Mouse (Mus musculus) hindbrain, embryonic 14.5 days (tissue): ENCODE measurements at regions not wholly inside any gene's neighbourhood (a gene's known extent, or its start where the extent isn't known, plus 50 kb on each side); places are given as distances from the start of the nearest gene placed in this dataset.

Experiments used
- ATAC-seq: fragments of 200-750 bp; cut with Nextera tagmentation; 2 replicates; pipeline ENCODE4 v1.8.0; 2017; ENCODE audit warnings: moderate number of reproducible peaks, mild to moderate bottlenecking, moderate TSS enrichment, moderate library complexity; ENCODE audit not compliant: low FRiP score
- DNase-seq: peaks from one replicate; pipeline ENCODE4 v3.0.0-alpha.2; 2015; ENCODE audit warnings: low spot score
- H3K27ac ChIP-seq: fragments of 300-500 bp; sonication (generic); 2 replicates; pipeline ENCODE4 v1.5.1; 2014; ENCODE audit warnings: mild to moderate bottlenecking, moderate library complexity
- H3K27me3 ChIP-seq: fragments of 300-500 bp; sonication (generic); 2 replicates; pipeline ENCODE4 v1.6.1; 2014; ENCODE audit warnings: mild to moderate bottlenecking, low read length, mixed read lengths; ENCODE audit not compliant: control insufficient read depth, insufficient read depth
- H3K36me3 ChIP-seq: fragments of 300-500 bp; sonication (generic); replicated peaks from 2 replicates; pipeline ENCODE4 v1.6.1; 2014; ENCODE audit not compliant: control insufficient read depth, insufficient read depth
- H3K4me1 ChIP-seq: fragments of 300-500 bp; sonication (generic); replicated peaks from 2 replicates; pipeline ENCODE4 v1.6.1; 2014; ENCODE audit warnings: antibody characterized with exemption, low read length, mixed read lengths; ENCODE audit not compliant: control insufficient read depth, insufficient read depth
- H3K4me2 ChIP-seq: fragments of 300-500 bp; sonication (generic); replicated peaks from 2 replicates; pipeline ENCODE4 v1.6.1; 2014; ENCODE audit warnings: mild to moderate bottlenecking, moderate library complexity
- H3K4me3 ChIP-seq: fragments of 300-500 bp; sonication (generic); replicated peaks from 2 replicates; pipeline ENCODE4 v1.5.1; 2014; ENCODE audit warnings: mild to moderate bottlenecking, low read length
- H3K9ac ChIP-seq: fragments of 300-500 bp; sonication (generic); 2 replicates; pipeline ENCODE4 v1.6.1; 2014
- H3K9me3 ChIP-seq: fragments of 300-500 bp; sonication (generic); 2 replicates; pipeline ENCODE4 v1.6.1; 2016; ENCODE audit warnings: low read length; ENCODE audit not compliant: control insufficient read depth
- WGBS: fragments of 180-500 bp; shearing (Covaris S2); extraction: QIAGEN DNeasy Blood & Tissue Kit; methylation state at CpG from one replicate; pipeline ENCODE4 v1.1.7; 2014; 5-methylcytosine and 5-hydroxymethylcytosine counted together

DNA sequence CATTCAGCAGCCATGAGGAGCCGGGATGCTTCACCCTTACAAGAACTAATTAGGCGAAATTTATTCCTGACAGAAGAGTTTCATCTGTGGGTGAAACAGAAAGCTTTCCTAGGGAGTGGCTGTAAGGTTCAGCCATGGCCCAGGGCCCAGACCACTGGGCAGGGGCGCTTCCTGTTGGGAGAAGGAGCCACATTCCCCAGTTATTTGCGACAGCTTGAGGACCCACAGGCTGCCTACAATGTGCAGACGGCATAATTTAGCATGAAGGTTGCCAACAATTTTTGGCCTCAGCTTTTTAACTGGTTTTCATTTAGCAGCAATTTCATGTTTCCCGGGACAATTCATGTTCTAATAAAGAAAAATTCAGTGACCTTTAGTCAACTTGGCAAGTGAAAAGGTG lies 106.7 kb upstream of the Spag17 start:
- no peaks in the 10 kb centered on the region for H3K9me3 ChIP-seq
- no peak overlapping the region for H3K4me2 ChIP-seq
- WGBS = 78% methylated on average over 6 of the region's 6 CpGs
- no peak for ATAC-seq
- H3K4me1 ChIP-seq = no peaks in the 10 kb centered on the region
- H3K27ac ChIP-seq = no peak overlapping the region
- DNase-seq = no peak
- H3K9ac ChIP-seq = no peak overlapping the region
- H3K4me3 ChIP-seq = no peak overlapping the region
- no peaks in the 10 kb centered on the region for H3K27me3 ChIP-seq
- H3K36me3 ChIP-seq = no peaks in the 10 kb centered on the region

DNA sequence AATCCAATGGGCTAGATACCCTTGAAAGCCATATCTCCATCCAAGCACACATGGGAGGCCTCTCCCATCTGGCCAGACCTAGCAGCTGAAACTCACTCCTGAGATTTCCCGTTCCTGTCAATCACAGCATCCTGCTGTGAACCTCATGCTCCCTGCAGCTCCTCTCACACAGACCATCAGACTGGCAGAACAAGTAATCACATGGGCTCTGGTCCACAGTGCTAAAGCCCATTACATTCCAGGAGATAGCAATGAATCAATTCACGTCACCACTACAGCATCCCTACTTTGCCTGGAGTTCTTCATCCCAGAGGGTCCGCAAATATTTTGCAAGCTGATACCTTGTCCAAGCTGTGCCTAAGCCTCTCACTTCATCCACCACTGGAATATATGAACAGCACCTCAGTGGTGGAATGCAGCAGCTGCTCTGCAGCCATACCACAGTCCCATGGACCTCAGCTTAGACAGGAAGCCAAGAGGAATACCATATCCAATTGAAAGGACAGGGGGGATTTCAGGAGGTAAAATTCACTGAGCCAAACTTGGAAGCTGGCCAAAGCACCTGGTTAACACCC lies 99.2 kb upstream of the Spag17 start:
- no peaks in the 10 kb centered on the region for H3K36me3 ChIP-seq
- WGBS = 67% methylated on average over 3 of the region's 3 CpGs
- no peak overlapping the region for H3K9ac ChIP-seq
- H3K4me3 ChIP-seq = no peak overlapping the region
- H3K27me3 ChIP-seq = no peaks in the 10 kb centered on the region
- no peak overlapping the region for H3K4me2 ChIP-seq
- no peaks in the 10 kb centered on the region for H3K9me3 ChIP-seq
- no peak overlapping the region for H3K27ac ChIP-seq
- H3K4me1 ChIP-seq = no peaks in the 10 kb centered on the region
- DNase-seq (no peak), ATAC-seq (no peak)

DNA sequence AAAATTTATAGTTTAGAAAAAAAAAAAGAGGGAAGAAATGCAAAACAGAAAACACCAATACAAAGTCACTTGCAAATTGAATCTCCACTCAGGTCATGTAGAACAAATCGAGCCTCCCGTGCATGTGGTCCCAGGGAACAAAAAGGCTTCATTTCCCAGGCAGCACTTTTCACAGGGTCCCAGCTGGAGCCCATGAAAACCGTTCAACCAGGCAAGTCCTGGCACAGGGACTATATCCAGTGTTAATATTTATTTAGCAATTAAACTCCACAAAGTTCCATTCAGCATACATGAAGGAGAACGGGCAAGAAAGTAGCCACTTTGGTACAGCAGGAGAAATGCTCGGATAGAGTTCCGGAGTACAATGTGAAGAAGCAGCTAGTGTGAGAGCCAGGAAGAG lies 93.9 kb upstream of the Spag17 start:
- ATAC-seq (no peak), DNase-seq (no peak)
- no peaks in the 10 kb centered on the region for H3K4me1 ChIP-seq
- no peak overlapping the region for H3K27ac ChIP-seq
- H3K4me2 ChIP-seq = no peak overlapping the region
- H3K4me3 ChIP-seq = no peak overlapping the region
- no peaks in the 10 kb centered on the region for H3K36me3 ChIP-seq
- no peak overlapping the region for H3K9ac ChIP-seq
- H3K9me3 ChIP-seq = no peaks in the 10 kb centered on the region
- no peaks in the 10 kb centered on the region for H3K27me3 ChIP-seq
- 45% methylated on average over 6 of the region's 6 CpGs for WGBS

DNA sequence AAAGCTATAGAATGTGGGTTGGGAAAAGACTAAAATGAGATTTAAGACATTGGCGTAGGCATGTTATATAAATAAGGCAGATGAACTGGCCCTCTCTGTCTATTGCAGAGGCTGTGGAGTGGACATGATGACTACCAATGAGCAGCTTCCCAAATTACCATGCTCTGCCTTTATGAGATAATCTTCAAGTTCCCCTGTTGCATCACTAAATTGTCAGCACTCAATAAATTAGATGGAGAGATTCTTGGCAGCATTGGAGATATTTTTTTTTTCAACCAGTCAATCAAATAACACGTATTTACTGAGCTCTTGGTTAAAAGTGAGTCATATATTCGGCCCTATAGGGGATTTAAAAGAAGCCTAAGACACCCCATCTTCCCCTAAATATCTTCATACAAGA lies 91.6 kb upstream of the Spag17 start:
- Histone ChIP-seq H3K4me2 (no peak overlapping the region), H3K27me3 (no peaks in the 10 kb centered on the region), H3K4me3 (no peak overlapping the region), H3K9me3 (no peaks in the 10 kb centered on the region), H3K36me3 (no peaks in the 10 kb centered on the region), H3K9ac (no peak overlapping the region), H3K4me1 (no peaks in the 10 kb centered on the region), H3K27ac (no peak overlapping the region)
- ATAC-seq (no peak), DNase-seq (no peak)
- 92% methylated on average over 3 of the region's 3 CpGs for WGBS

DNA sequence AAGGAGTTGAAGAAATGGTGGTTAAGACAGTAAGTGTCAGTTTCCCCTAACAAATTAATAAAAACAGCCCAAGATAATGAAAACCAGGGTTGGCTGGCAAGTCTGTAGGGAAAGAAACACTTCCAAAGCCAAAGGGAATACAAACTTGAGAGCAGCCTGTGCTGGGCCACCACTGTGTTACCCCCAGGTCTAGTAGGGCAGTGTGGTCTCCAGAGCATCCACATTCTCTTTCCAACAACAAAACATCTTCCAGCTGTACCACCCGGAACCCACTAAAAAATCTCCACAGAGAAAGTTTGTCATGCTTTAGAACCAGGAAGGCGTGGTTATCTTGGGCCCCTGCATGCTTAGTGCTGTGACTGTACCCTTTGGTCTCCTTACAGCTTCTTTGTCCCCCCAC lies 89.4 kb upstream of the Spag17 start:
- Histone ChIP-seq H3K4me2 (no peak overlapping the region), H3K9ac (no peak overlapping the region), H3K4me1 (no peaks in the 10 kb centered on the region), H3K27ac (no peak overlapping the region), H3K36me3 (no peaks in the 10 kb centered on the region), H3K27me3 (no peaks in the 10 kb centered on the region), H3K9me3 (no peaks in the 10 kb centered on the region), H3K4me3 (no peak overlapping the region)
- WGBS = 88% methylated on average over 2 of the region's 2 CpGs
- ATAC-seq (no peak), DNase-seq (no peak)

DNA sequence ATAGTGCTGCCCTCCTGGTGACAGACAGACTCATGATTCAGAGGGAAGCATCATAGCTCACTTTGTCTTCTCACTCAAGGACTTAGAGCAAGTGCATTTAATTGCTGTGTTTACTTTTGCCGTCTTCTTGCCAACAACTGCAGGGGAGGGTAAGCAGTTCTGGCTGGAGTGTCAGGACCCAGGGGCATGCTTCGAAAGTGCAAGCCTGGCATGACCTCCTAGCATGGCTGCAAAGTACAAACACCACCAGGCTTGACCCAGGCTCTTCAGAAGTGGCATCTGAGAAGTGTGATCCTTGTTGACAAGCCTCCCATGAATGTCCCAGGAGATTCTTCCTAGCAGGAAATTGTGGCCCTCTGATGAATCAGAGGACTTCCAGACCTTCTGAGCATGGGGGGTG lies 87.4 kb upstream of the Spag17 start:
- ATAC-seq = no peak
- H3K4me1 ChIP-seq = no peaks in the 10 kb centered on the region
- H3K27me3 ChIP-seq = no peaks in the 10 kb centered on the region

DNA sequence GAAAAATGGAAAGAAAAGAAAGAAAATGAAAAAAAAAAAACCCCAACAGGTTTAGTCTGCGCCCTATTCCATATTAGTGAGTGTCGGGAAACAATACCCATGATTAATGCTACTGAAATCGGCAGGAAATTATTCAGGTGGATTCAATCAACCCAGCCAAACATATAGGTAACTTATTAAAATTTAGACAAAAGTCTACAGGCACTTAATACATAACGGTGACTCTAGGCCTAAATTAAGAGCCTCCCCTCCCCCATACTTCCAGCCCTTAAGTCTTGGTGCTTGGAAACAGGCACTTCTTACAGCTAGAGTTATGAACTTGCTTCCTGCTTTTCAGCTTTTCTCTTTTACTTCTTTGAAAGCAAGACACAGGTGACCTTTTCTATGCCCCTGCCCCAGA lies 74.7 kb upstream of the Spag17 start:
- H3K4me2 ChIP-seq = no peak overlapping the region
- H3K9ac ChIP-seq = no peak overlapping the region
- no peaks in the 10 kb centered on the region for H3K36me3 ChIP-seq
- 80% methylated on average over 4 of the region's 4 CpGs for WGBS
- H3K27me3 ChIP-seq = no peaks in the 10 kb centered on the region
- no peak overlapping the region for H3K27ac ChIP-seq
- H3K9me3 ChIP-seq = no peaks in the 10 kb centered on the region
- DNase-seq (no peak), ATAC-seq (no peak)
- no peak overlapping the region for H3K4me3 ChIP-seq
- H3K4me1 ChIP-seq = no peaks in the 10 kb centered on the region

More for the DNA sequence above, 87.4 kb upstream of the Spag17 start:
- no peaks in the 10 kb centered on the region for H3K36me3 ChIP-seq
- H3K9me3 ChIP-seq = no peaks in the 10 kb centered on the region
- no peak overlapping the region for H3K4me3 ChIP-seq
- no peak overlapping the region for H3K27ac ChIP-seq
- 76% methylated on average over 2 of the region's 2 CpGs for WGBS
- no peak overlapping the region for H3K4me2 ChIP-seq
- no peak overlapping the region for H3K9ac ChIP-seq
- DNase-seq = no peak

DNA sequence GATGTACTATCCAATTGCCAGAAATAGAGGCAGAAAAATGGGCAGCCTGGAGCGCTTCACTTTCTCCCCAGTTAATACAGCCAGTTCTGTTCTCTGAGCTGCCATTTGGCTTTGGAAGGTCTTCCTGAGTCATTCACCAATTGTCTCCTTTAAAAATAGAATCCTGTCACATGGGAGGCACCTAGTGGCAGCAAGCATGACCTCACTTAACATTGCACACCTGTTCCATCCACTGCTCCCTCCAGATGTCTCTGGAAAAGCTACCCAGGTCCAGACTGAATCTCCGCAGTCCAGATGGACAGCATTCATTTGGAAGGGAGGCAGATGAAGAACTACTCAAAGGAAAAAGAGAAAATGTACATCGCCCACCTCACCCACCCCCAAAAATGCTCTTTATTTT lies 73.9 kb upstream of the Spag17 start:
- Histone ChIP-seq H3K4me1 (no peaks in the 10 kb centered on the region), H3K36me3 (no peaks in the 10 kb centered on the region), H3K9me3 (no peaks in the 10 kb centered on the region), H3K27me3 (no peaks in the 10 kb centered on the region), H3K27ac (no peak overlapping the region), H3K4me2 (no peak overlapping the region), H3K9ac (no peak overlapping the region), H3K4me3 (no peak overlapping the region)
- ATAC-seq (no peak), DNase-seq (no peak)
- WGBS = 86% methylated on average over 3 of the region's 3 CpGs

DNA sequence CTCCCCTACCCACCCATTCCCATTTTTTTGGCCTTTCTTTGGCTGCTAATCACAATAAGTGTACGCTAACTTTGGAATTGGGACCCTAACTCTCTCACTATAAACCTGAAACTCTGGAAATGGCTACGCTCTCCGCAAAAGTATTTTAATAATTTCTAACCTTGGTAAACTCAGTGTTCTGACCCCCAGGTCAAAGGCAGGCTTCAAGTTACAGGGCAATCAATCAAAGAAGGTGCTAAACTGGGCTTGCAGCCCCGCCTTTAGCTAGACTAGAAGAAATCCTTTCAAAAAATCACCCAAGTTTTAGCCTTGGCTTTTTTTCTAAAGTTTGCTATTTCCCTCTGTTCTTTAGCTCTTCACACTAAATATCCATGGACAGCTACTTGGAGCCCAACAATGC lies 72.4 kb upstream of the Spag17 start:
- no peak for ATAC-seq
- DNase-seq = no peak
- H3K9me3 ChIP-seq = no peaks in the 10 kb centered on the region
- no peak overlapping the region for H3K27ac ChIP-seq
- no peaks in the 10 kb centered on the region for H3K27me3 ChIP-seq
- WGBS = 74% methylated on average over 4 of the region's 4 CpGs
- no peak overlapping the region for H3K4me3 ChIP-seq
- H3K4me2 ChIP-seq = no peak overlapping the region
- 0 out of 2 replicates have a peak, but pooled peaks cover 1% of the 10 kb centered on the region for H3K4me1 ChIP-seq
- no peak overlapping the region for H3K9ac ChIP-seq
- no peaks in the 10 kb centered on the region for H3K36me3 ChIP-seq

DNA sequence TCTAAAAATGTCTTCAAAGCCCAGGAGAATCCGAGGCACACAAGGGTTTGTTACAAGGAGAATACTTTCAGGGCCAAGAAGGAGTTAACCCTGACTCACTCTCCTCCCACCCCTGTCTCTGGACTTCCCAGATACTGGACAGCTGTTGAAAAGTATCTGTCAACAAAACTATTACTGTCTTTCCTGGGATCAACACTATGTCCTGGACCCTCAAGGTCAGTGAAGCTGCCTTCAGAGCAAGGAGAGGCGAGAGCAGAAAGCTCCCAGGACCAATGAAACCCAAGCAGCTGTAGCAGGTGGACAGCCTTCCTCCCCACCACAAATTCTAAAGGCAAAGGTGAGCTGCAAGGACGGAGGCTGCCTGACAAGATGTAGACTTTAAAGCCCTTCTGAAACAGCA lies 70.1 kb upstream of the Spag17 start:
- Histone ChIP-seq H3K27me3 (no peaks in the 10 kb centered on the region), H3K4me2 (no peak overlapping the region), H3K27ac (no peak overlapping the region), H3K9me3 (no peaks in the 10 kb centered on the region), H3K36me3 (no peaks in the 10 kb centered on the region), H3K9ac (no peak overlapping the region), H3K4me1 (0 out of 2 replicates have a peak, but pooled peaks cover 6% of the 10 kb centered on the region), H3K4me3 (no peak overlapping the region)
- ATAC-seq (no peak), DNase-seq (no peak)
- WGBS = 70% methylated on average over 3 of the region's 3 CpGs
